Mouse (Mus musculus): ENCODE measurements around the gene Cers3.

DNA sequence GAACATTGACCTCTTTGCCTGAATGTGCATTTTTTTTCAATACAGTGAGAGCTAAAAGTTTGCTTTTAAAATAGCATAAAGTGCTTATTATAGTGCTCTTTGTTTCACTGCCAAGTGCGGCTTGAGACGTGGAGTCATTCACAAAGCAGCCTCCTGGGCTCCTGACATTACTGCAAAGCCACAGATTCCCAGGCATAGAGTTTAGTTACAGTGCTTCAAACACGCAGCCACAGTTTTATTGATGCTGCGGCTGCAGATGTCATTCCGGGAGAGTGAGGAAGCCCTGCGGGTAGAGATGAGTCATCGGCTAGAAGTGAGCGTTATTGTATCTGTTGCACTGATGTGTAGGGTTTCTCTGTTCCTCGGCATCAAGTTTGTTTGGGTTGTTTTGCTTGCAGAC lies 69.4 kb downstream of the Cers3 start:
- no peak for TF ChIP-seq POLR2A (IDR thresholded peaks at IDR 0.05; ENCODE audit: low read depth, low read length)
- TF ChIP-seq CTCF (IDR thresholded peaks at IDR 0.05; ENCODE audit: borderline replicate concordance, insufficient read depth, low read length) = no peak
